Mouse (Mus musculus): ENCODE results near the gene Wbp1l.

Gene Wbp1l

DNA sequence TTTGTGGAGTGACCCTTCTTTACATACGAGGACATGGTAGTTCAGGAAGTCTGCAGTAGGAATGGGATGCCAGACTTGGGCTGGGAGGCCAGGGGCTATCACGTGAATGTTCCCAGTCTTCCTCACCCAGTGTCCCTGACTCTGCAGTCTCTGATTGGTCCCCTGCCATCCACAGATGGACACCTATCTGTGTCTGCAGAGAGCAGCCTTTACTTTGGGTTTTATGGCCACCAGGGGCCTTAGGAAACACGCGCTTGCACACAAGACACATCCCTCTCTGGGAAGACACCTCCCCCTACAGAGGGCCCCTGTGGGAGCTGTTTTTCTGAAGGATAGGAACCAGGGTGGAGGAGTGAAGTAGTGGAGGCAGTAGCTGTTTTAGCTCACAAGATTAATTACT, 62.6 kb downstream of the Wbp1l start:
- no peak for DNase-seq

DNA sequence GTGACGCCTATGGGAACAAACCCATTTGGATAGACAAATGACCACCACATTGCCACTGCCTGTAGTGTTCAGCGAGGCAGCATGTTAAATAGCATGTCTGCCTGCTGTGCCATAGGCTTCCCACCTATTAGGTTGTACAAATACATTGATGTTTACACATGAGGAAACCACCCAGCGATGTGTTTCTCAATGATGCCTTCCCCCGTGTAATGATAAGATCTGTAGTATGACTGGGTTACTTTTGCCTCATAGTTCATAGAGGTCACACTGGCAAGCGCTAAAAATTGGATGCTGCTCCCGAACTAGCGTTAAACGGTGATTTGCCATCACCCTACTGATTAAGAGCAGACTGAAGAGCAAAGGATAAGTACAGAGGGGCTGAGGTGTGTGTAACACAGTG, 63.3 kb downstream of the Wbp1l start:
- no peak for DNase-seq

- DNase-seq, result no peak
Measured at GRCm38 (mm10) chr19:46662784-46663183, 63.9 kb downstream of the Wbp1l start.

- no peak for DNase-seq
Measured at GRCm38 (mm10) chr19:46665474-46665873, 66.6 kb downstream of the Wbp1l start.

DNA sequence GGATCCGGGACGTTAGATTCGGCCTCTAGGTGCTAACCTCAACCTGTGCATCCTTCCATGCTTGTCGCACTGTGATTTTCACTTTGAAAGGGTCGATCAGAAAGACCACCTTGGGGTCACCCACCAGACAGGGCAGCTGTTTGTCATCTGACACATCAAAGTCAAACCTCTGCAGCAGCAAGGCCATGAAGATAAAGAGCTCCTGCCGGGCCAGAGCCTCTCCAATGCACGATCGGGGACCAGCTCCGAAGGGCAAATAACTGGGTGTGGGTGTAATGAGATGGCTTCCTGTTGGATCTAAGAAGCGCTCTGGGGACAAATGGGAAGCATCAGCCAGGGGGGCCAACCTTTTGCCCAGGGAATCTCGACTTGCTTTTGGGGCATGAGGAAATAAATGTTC, 68.4 kb downstream of the Wbp1l start:
- DNase-seq, result no peak

GRCm38 (mm10) chr19:46668263-46668662, 69.4 kb downstream of the Wbp1l start:
- no peak for DNase-seq

DNA sequence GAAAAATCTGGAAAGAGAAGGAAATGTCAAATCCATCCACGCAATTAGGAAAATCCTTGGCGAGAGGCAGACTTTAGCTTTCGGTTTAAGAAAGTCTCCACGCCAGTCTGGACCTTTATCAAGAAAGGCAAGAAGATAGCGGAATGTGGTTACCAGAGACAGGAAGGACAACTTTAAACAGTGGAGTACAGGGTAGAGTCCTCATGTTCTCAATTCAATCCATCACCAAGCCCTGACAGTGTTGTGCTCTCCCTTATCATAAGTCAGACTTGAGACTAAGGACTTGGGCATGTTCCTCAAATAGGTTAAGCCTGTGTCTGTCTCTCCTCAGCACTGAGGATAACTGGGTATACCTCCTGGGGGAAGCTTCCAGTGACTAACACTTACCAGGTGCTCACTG, 70.9 kb downstream of the Wbp1l start:
- DNase-seq, result no peak

- DNase-seq, result peak; percentile 62 to 69
Measured at GRCm38 (mm10) chr19:46670691-46671090, 71.8 kb downstream of the Wbp1l start.

- no peak for DNase-seq
Measured at GRCm38 (mm10) chr19:46672766-46673418, 74.0 kb downstream of the Wbp1l start, which contains the start of gene Cyp17a1. Gene Cyp17a1 (minus strand): TSS chr19:46673172.

- DNase-seq, result no peak
Measured at GRCm38 (mm10) chr19:46675641-46676040, 76.8 kb downstream of the Wbp1l start.

GRCm38 (mm10) chr19:46679720-46680383, 81.0 kb downstream of the Wbp1l start:
- no peak for DNase-seq

DNA sequence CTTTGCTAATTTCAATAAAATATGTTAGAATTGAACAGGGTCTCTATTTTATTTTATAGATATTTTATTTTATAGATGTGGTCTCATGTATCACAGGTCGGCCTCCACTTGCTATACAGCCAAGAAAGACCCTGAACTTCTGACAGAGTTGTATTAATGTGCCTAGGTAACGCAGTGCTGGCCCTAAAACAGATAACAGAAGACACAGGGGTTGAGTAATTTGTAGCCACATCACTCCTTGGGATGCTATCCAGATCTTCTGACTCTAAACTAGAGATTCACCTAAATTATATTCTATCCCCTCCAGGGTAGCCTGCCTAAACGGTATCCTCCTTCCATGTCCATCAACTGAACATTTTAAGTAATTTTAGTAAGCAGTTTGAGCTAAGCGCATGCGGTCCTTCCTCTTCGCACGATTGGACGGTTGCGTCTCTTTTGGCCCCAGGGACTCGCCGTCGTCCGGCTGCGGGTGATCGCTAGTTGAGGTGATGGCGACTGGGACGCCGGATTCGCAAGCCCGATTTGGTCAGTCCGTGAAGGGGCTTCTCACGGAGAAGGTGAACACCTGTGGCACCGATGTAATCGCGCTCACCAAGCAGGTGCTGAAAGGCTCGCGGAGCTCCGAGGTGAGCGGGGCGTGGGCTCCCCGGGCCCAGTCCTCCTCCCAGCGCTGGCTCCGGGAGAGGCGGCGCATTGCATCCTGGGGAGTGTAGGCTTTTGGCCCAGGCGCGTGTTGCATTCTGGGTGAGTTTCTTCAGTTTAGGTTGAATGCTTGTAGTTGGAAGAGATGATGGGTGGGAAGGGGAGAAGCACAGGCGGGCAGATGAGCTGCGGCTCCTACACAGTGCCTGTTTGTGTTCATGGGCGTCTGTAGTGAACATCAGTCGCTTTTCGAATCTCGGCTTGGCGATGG, 90.8 kb downstream of the Wbp1l start, which contains the start of gene Borcs7:
TSS of gene Borcs7 (plus strand) at position 447 of the 913 bp plus-strand sequence.
- peak; percentile 94 to 95 for DNase-seq

GRCm38 (mm10) chr19:46690387-46690786, 91.5 kb downstream of the Wbp1l start:
- DNase-seq, result no peak

- no peak for DNase-seq
Measured at GRCm38 (mm10) chr19:46691078-46691477, 92.2 kb downstream of the Wbp1l start.

DNA sequence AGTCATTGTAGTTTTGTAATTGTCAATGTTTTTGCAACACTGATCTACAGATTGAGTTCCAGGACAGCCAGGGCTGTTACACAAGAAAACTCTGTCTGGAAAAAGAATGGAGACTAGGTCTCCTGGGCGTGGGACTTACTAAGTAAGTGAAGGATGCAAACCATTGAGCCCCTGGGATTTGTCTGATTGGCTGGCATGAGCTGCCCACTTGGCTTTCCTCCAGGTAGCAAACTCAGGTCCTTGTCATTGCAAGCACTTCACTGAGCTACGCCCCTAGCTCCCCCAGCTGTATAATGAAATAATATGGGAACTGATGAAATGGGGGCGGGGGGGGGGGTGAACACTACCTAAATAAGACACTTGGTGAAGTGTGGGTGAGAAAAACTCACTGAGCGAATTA, 94.3 kb downstream of the Wbp1l start:
- no peak for DNase-seq

DNA sequence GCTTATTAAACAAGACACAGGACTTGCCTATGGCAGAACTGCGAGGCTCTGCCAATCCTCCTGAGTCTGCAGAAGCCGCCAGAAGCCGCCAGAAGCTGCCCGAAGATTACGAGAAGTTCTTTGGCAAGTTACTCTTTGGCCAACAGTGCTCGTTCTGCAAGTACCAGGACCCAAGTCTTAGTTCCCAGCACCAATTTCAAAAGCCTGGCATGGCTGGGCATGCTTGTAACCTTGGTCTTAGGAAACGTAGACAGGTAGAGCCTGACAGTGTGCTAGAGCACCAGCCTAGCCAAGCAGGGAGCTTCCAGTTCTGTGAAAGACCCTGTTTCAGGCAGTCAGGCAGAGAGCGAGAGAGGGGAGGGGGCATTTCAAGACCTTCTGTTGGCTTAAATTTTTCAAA, 97.6 kb downstream of the Wbp1l start:
- DNase-seq, result no peak

- no peak for DNase-seq
Measured at GRCm38 (mm10) chr19:46696943-46697342, 98.1 kb downstream of the Wbp1l start.

DNA sequence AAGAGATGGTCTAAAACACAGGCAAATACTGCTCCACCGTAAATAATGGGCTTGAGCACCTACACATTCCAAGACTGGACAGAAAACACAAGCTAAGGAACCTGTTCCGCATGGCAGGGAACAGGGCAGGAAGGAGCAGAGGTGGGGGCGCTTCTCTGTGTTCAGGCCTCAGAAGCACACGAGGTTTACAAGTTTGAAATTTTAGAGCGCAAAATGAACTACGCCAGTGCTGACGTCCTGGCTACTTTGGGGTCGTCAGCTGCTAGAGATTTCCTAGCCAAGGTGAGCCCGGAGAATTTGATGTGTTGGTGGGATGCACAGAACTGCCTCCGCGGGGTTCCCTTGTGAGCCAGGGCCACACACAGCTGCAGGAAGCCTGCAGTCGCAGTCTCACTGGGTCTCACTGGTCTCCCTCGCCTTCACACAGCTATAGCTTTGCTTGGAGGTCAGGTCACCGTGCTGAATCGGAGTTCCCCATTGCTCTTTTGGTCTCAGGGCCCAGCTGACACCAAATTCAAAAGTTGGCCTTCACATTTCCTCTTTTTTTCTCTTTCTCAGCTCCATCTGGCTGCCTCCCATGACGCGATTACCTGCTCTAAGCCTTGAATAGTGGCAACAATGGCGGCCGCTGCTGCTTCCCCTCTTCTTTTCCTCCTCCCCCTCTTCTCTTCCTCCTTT, 99.1 kb downstream of the Wbp1l start:
- DNase-seq, result no peak

- no peak for DNase-seq
Measured at GRCm38 (mm10) chr19:46699011-46699481, 100.2 kb downstream of the Wbp1l start.

DNA sequence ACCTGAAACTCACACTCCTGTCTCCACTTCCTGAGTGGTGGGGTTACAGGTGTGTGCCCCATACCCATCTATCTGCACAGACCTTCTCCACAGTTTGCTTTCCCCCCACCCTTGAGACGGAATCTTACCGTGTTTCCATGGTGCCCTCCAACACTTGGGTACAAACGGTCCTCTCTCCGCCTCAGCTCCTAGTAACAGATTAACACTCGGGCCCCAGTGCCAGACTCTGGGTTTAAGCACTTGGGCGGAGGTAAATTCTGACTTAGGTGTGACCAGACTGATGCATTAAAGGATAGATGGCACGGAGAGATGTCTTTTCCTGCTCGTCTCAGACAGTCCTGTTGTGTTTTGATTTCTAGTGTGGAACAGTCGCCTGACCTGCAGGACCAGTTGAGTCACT, 102.3 kb downstream of the Wbp1l start:
- no peak for DNase-seq

- DNase-seq, result no peak
Measured at GRCm38 (mm10) chr19:46705779-46706495, 107.1 kb downstream of the Wbp1l start.
